Mouse (Mus musculus): Measurements from ENCODE around the gene Eprs. TPM values are rescaled to one million over a fixed set of nuclear protein-coding genes. Genes with fewer than 3 reads are reported as not detected.

The Eprs gene
- total and polyA plus RNA-seq, 3 experiments = 208 to 234 (median 223) TPM

DNA sequence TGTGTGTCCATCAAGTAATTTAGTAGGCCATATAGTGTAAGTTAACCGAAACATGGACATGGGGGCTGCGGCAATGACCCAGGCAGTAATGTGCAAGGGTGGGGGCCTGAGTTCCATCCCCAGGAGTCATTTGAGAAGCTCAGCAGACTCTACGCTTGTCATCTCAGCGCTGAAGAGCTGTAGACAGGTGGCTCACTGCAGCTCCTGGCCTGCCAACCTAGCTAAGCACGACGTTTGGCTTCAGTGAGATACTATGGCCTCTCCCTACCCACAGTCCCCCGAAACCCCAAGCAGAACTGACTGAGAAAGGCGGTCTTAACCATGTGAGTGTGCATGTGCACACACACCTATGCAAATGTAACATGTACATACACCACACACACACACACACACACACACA is 88.2 kb downstream of the Eprs start:
- H3K4me3 ChIP-seq (replicated peaks in 1 of 3; ENCODE audit: low read depth in 2 of 3, low read length in 2 of 3, poor library complexity in 1 of 3) = no peak overlapping the region
- TF ChIP-seq HCFC1 (IDR thresholded peaks at IDR 0.05; ENCODE audit: low read depth, low read length) (no peak), USF2 (conservative IDR thresholded peaks at IDR 0.05; ENCODE audit: low read depth, low read length) (no peak), KAT2A (IDR thresholded peaks at IDR 0.05; ENCODE audit: insufficient replicate concordance, low read length) (no peak), PAX5 (IDR thresholded peaks at IDR 0.05; ENCODE audit: low read length) (no peak), ELF1 (IDR thresholded peaks at IDR 0.05; ENCODE audit: low read depth, low read length) (no peak), SMC3 (IDR thresholded peaks at IDR 0.05; ENCODE audit: low read depth, low read length) (no peak), IRF4 (IDR thresholded peaks at IDR 0.05; ENCODE audit: low read depth, low read length) (no peak), NRF1 (IDR thresholded peaks at IDR 0.05; ENCODE audit: low read depth, low read length) (no peak), CHD1 (IDR thresholded peaks at IDR 0.05; ENCODE audit: low read depth, low read length) (no peak), ZNF384 (IDR thresholded peaks at IDR 0.05; ENCODE audit: low read depth, low read length) (no peak), POLR2AphosphoS2 (IDR thresholded peaks at IDR 0.05; ENCODE audit: low read depth, low read length) (no peak)
- no peaks in the 10 kb centered on the region for H3K79me2 ChIP-seq (replicated peaks; ENCODE audit: control insufficient read depth, extremely low read depth, insufficient read depth, poor library complexity, severe bottlenecking)
- no peak overlapping the region for H3K9ac ChIP-seq (ENCODE audit: insufficient read depth, low read depth)
- no peaks in the 10 kb centered on the region for H3K27me3 ChIP-seq (replicated peaks)
- H3K4me2 ChIP-seq (ENCODE audit: insufficient read depth, low read depth, poor library complexity, severe bottlenecking) = no peak overlapping the region
- no peak overlapping the region for H3K27ac ChIP-seq (ENCODE audit: insufficient read depth, low read depth)
- dilution Hi-C loops (cut with MboI; ENCODE audit: extremely low pct_ligation_motif_present, extremely low pct_unique_long_range_greater_than_20kb, low sequenced_read_pairs) = no loop called here
- no peaks in the 10 kb centered on the region for H3K9me3 ChIP-seq (replicated peaks; ENCODE audit: low read length)
- in situ Hi-C loops (cut with MboI; ENCODE audit: low pct_ligation_motif_present, low pct_unique_long_range_greater_than_20kb, low sequenced_read_pairs) = no loop called here
- H3K36me3 ChIP-seq (replicated peaks in 1 of 2; ENCODE audit: control insufficient read depth in 1 of 2, insufficient read depth in 1 of 2, low read length in 1 of 2) = no peaks in the 10 kb centered on the region
- no peak for DNase-seq (ENCODE audit: extremely low read depth)
- 0 out of 4 replicates have a peak, but pooled peaks cover 0 to 2% of the 10 kb centered on the region in 2 experiments for H3K4me1 ChIP-seq (ENCODE audit: control insufficient read depth in 1 of 2, insufficient read depth in 2 of 2)

DNA sequence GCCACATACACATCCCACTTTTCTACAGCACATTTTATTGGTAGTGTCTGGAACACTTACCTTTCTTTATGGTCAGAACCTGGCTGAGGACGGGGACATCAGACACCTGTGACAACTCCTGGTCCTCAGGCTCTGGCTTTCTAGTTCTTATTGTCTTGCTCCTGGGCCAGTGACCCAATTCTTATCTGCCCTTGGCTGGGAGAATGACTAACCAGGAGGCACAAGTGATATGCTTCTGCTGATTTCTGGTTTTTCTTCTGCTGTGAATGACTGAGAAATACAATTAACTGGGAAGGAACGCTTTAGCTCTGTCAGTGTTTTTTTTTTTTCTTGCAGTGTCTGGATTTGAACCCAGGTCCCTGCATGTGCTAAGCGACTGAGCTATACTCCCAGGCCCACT is 88.7 kb downstream of the Eprs start:
- Histone ChIP-seq H3K27me3 (replicated peaks) (no peaks in the 10 kb centered on the region), H3K4me1 (ENCODE audit: control insufficient read depth in 1 of 2, insufficient read depth in 2 of 2) (0 out of 4 replicates have a peak, but pooled peaks cover 0 to 2% of the 10 kb centered on the region in 2 experiments), H3K27ac (ENCODE audit: insufficient read depth, low read depth) (no peak overlapping the region), H3K9me3 (replicated peaks; ENCODE audit: low read length) (no peaks in the 10 kb centered on the region), H3K9ac (ENCODE audit: insufficient read depth, low read depth) (no peak overlapping the region), H3K79me2 (replicated peaks; ENCODE audit: control insufficient read depth, extremely low read depth, insufficient read depth, poor library complexity, severe bottlenecking) (no peaks in the 10 kb centered on the region), H3K4me3 (replicated peaks in 1 of 3; ENCODE audit: low read depth in 2 of 3, low read length in 2 of 3, poor library complexity in 1 of 3) (no peak overlapping the region), H3K36me3 (replicated peaks in 1 of 2; ENCODE audit: control insufficient read depth in 1 of 2, insufficient read depth in 1 of 2, low read length in 1 of 2) (no peaks in the 10 kb centered on the region), H3K4me2 (ENCODE audit: insufficient read depth, low read depth, poor library complexity, severe bottlenecking) (no peak overlapping the region)
- dilution Hi-C loops (cut with MboI; ENCODE audit: extremely low pct_ligation_motif_present, extremely low pct_unique_long_range_greater_than_20kb, low sequenced_read_pairs) = no loop called here
- DNase-seq (ENCODE audit: extremely low read depth) = no peak
- no peak for TF ChIP-seq CHD1 (IDR thresholded peaks at IDR 0.05; ENCODE audit: low read depth, low read length)
- TF ChIP-seq JUN (IDR thresholded peaks at IDR 0.05; ENCODE audit: insufficient read depth, low read depth, low read length) = no peak
- TF ChIP-seq ZKSCAN1 (IDR thresholded peaks at IDR 0.05; ENCODE audit: borderline replicate concordance, low read depth, low read length) = no peak
- TF ChIP-seq ZNF384 (IDR thresholded peaks at IDR 0.05; ENCODE audit: low read depth, low read length) = no peak
- TF ChIP-seq E2F4 (IDR thresholded peaks at IDR 0.05; ENCODE audit: insufficient replicate concordance, low read depth, low read length) = no peak
- no peak for TF ChIP-seq EP300 (IDR thresholded peaks at IDR 0.05; ENCODE audit: low read length)
- TF ChIP-seq JUND (conservative IDR thresholded peaks at IDR 0.05; ENCODE audit: low read depth, low read length) = no peak
- TF ChIP-seq ELF1 (IDR thresholded peaks at IDR 0.05; ENCODE audit: low read depth, low read length) = no peak
- no peak for TF ChIP-seq MAZ (IDR thresholded peaks at IDR 0.05; ENCODE audit: low read depth, low read length)
- no peak for TF ChIP-seq UBTF (IDR thresholded peaks at IDR 0.05; ENCODE audit: low read depth, low read length)
- no peak for TF ChIP-seq CHD2 (IDR thresholded peaks at IDR 0.05; ENCODE audit: low read length)
- TF ChIP-seq NELFE (IDR thresholded peaks at IDR 0.05; ENCODE audit: low read depth, low read length) = no peak
- in situ Hi-C loops (cut with MboI; ENCODE audit: low pct_ligation_motif_present, low pct_unique_long_range_greater_than_20kb, low sequenced_read_pairs) = no loop called here
